Mouse (Mus musculus): ENCODE measurements around the gene Golph3l.
A peak's percentile ranks its signal among the peaks of the same experiment; 100 is the strongest.

The Golph3l gene

DNA sequence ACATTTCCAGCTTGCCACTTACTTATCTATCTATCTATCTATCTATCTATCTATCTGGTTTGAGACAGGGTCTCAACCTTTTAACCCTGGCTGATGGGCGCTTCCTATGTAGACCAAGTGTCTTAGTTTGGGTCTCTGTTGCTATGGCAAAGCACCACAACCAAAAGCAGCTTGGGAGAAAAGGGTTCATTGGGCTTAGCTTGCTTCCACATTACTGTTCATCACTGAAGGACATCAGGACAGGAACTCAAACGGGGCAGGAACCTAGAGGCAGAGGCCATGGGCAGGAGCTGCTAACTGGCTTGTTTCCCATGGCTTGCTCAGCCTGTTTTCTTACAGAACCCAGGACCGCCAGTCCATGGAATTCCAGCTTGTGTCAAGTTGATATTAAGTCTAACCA, 68.4 kb downstream of the Golph3l start:
- no peak for DNase-seq (ENCODE audit: low spot score)

GRCm38 (mm10) chr3:95657711-95658110, 69.0 kb downstream of the Golph3l start:
- no peak for DNase-seq (ENCODE audit: low spot score)

GRCm38 (mm10) chr3:95658236-95658867, 69.6 kb downstream of the Golph3l start, which contains the start of gene Mcl1:
Mcl1 (plus strand) TSS chr3:95658788.
- DNase-seq (ENCODE audit: low spot score): peak; percentile 97

- DNase-seq (ENCODE audit: low spot score): peak; percentile 76
Measured at GRCm38 (mm10) chr3:95658868-95659712, 70.4 kb downstream of the Golph3l start.

- no peak for DNase-seq (ENCODE audit: low spot score)
Measured at GRCm38 (mm10) chr3:95659948-95660347, 71.2 kb downstream of the Golph3l start.

- no peak for DNase-seq (ENCODE audit: low spot score)
Measured at GRCm38 (mm10) chr3:95660788-95661478, 72.2 kb downstream of the Golph3l start.

GRCm38 (mm10) chr3:95661945-95662715, 73.4 kb downstream of the Golph3l start:
- DNase-seq (ENCODE audit: low spot score): no peak

- no peak for DNase-seq (ENCODE audit: low spot score)
Measured at GRCm38 (mm10) chr3:95662724-95663449, 74.2 kb downstream of the Golph3l start.

DNA sequence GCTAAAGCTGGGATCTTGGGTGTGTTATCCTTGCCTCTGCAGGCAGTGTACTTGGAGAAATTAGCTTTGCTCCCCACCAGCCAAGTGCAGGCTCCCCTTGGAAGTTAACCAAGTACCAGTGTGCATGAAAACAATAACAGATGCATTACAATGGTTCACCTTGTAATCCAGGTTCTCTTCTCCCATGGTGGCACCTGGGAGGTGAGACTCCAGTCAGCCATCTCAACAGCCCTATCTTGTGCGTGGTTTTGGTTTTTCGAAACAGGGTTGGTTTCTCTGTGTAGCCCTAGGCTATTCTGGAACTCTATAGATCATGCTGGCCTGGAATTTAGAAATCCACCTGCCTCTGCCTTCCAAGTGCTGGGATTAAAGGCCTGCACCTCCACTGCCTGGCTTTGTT, 74.8 kb downstream of the Golph3l start:
- no peak for DNase-seq (ENCODE audit: low spot score)

- no peak for DNase-seq (ENCODE audit: low spot score)
Measured at GRCm38 (mm10) chr3:95663969-95664608, 75.4 kb downstream of the Golph3l start.

- no peak for DNase-seq (ENCODE audit: low spot score)
Measured at GRCm38 (mm10) chr3:95664940-95665352, 76.2 kb downstream of the Golph3l start.

GRCm38 (mm10) chr3:95666124-95666844, 77.5 kb downstream of the Golph3l start:
- DNase-seq (ENCODE audit: low spot score): peak; percentile 89

- DNase-seq (ENCODE audit: low spot score): no peak
Measured at GRCm38 (mm10) chr3:95667521-95667920, 78.8 kb downstream of the Golph3l start.

DNA sequence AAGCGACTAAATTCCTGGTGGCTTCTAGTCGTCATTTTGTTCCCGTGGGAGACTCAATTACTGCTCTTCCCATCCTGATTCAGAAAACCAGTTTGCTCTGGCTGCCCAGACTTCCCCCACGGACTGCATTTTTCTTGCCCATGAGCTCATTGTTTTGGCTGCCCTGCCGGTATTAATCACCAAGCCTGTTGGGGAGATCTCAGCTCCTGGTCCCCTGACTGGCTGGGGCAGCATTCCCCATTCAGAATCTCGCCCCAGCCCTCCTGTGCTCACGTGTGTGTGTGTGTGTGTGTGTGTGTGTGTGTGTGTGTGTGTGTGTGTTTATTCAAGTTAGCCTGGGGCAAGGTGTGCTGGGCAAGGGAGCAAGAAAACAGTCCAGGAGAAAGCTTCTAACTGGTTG, 79.3 kb downstream of the Golph3l start:
- peak; percentile 84 for DNase-seq (ENCODE audit: low spot score)
